Mouse (Mus musculus) cerebellum, postnatal 25 days (tissue): ENCODE data around the gene Mcm3ap.

Experiments used
- DNase-seq, 2 experiments: peaks; one replicate each; pipeline ENCODE4 v3.0.0; 2021; ENCODE audit warnings: mixed read lengths in 2 of 2

Gene Mcm3ap

GRCm38 (mm10) chr10:76496366-76496765 lies 27.6 kb downstream of the Mcm3ap start:
- DNase-seq = no peak

- no peak for DNase-seq
Observed at GRCm38 (mm10) chr10:76497522-76497921, 28.8 kb downstream of the Mcm3ap start.

GRCm38 (mm10) chr10:76504271-76504943 lies 35.7 kb downstream of the Mcm3ap start:
- no peak for DNase-seq

GRCm38 (mm10) chr10:76505865-76506264 lies 37.1 kb downstream of the Mcm3ap start:
- no peak for DNase-seq

- peak; percentile 48 to 72 for DNase-seq
Observed at GRCm38 (mm10) chr10:76512965-76513583, 44.3 kb downstream of the Mcm3ap start.

- DNase-seq = no peak
Observed at GRCm38 (mm10) chr10:76530922-76531321, 62.2 kb downstream of the Mcm3ap start.

- peak; percentile 97 to 99 for DNase-seq
Observed at GRCm38 (mm10) chr10:76531375-76531774, 62.6 kb downstream of the Mcm3ap start, which contains the start of gene Lss. Gene Lss (plus strand): TSS chr10:76531588.

GRCm38 (mm10) chr10:76531828-76532227 lies 63.1 kb downstream of the Mcm3ap start:
- DNase-seq = no peak

- DNase-seq = no peak
Observed at GRCm38 (mm10) chr10:76535526-76535925, 66.8 kb downstream of the Mcm3ap start.

- no peak for DNase-seq
Observed at GRCm38 (mm10) chr10:76537619-76538018, 68.9 kb downstream of the Mcm3ap start.

GRCm38 (mm10) chr10:76541336-76542085 lies 72.8 kb downstream of the Mcm3ap start:
- no peak for DNase-seq

GRCm38 (mm10) chr10:76542636-76543375 lies 74.1 kb downstream of the Mcm3ap start:
- DNase-seq = no peak

- DNase-seq = no peak
Observed at GRCm38 (mm10) chr10:76546566-76546965, 77.8 kb downstream of the Mcm3ap start.

- no peak for DNase-seq
Observed at GRCm38 (mm10) chr10:76548218-76548617, 79.5 kb downstream of the Mcm3ap start.

GRCm38 (mm10) chr10:76550458-76550857 lies 81.7 kb downstream of the Mcm3ap start:
- peak in 1 of 2 experiments; percentile 16 for DNase-seq

GRCm38 (mm10) chr10:76551556-76551955 lies 82.8 kb downstream of the Mcm3ap start:
- DNase-seq = no peak

GRCm38 (mm10) chr10:76554061-76554460 lies 85.3 kb downstream of the Mcm3ap start:
- DNase-seq = no peak

- DNase-seq = no peak
Observed at GRCm38 (mm10) chr10:76561972-76562371, 93.2 kb downstream of the Mcm3ap start, which contains the start of gene Spatc1l. Gene Spatc1l (plus strand): TSS chr10:76562272.
